ENCODE assay signal across 8 mouse cellular contexts in genomic region chr11:101119761-101120544, GRCm38 (mm10). TPM values are rescaled to one million over a fixed set of nuclear protein-coding genes. Genes with fewer than 3 reads are reported as not detected.
DNase-seq lines count a peak whose midpoint lies in the region; ATAC-seq lines count a peak whose summit lies in the region.

Gene Retreg3, minus strand, starts transcription at chr11:101119893.
Gene Tubg1, plus strand, starts transcription at chr11:101119938.

- peak; percentile 99 for DNase-seq in adipocyte (ENCODE audit: low spot score)
- DNase-seq in embryo, embryonic 10 days (ENCODE audit: low spot score): peak; percentile 99
- peak; percentile 100 for DNase-seq in gastrocnemius, postnatal 10 days
- DNase-seq in induced T-regulatory cell, adult 2 months (ENCODE audit: low read depth): peak; percentile 100
- DNase-seq in left cerebral cortex, adult 9 months (ENCODE audit: low spot score in 2 of 2): peak; percentile 96 to 98
- peak; percentile 100 for DNase-seq in right cerebral cortex, postnatal 14 days
- DNase-seq in urinary bladder, postnatal 36 days (ENCODE audit: low spot score in 2 of 2): peak; percentile 98

- peak; percentile 86 for ATAC-seq in megakaryocyte progenitor cell, adult 5-6 weeks (replicated peaks; ENCODE audit: poor library complexity)

RNA-seq across cellular contexts. Expression of gene Retreg3, which starts in this region (rescaled TPM):
- total RNA-seq in gastrocnemius, postnatal 10 days (2021): 10 to 100 TPM; 37.3 to 37.5 TPM
- 7.3 and 8.1 TPM in 2 replicates for total RNA-seq in megakaryocyte progenitor cell, adult 5-6 weeks (2015)
- total RNA-seq in megakaryocyte progenitor cell, adult 5-6 weeks (2017): 24.0 and 25.7 TPM in 2 replicates

RNA-seq across cellular contexts. Expression of gene Tubg1, which starts in this region (rescaled TPM):
- 10 to 100 TPM; 37.4 to 39.0 TPM for total RNA-seq in gastrocnemius, postnatal 10 days (2021)
- total RNA-seq in megakaryocyte progenitor cell, adult 5-6 weeks (2015): 20.7 and 21.2 TPM in 2 replicates
- total RNA-seq in megakaryocyte progenitor cell, adult 5-6 weeks (2017): 41.4 and 43.3 TPM in 2 replicates

Comparison
In these comparisons a context has a peak if more than half of its experiments do, and no peak if none do; other contexts are left out.
1. Peak in every context shown above with its lines: DNase-seq and ATAC-seq.